In the genomic region with DNA sequence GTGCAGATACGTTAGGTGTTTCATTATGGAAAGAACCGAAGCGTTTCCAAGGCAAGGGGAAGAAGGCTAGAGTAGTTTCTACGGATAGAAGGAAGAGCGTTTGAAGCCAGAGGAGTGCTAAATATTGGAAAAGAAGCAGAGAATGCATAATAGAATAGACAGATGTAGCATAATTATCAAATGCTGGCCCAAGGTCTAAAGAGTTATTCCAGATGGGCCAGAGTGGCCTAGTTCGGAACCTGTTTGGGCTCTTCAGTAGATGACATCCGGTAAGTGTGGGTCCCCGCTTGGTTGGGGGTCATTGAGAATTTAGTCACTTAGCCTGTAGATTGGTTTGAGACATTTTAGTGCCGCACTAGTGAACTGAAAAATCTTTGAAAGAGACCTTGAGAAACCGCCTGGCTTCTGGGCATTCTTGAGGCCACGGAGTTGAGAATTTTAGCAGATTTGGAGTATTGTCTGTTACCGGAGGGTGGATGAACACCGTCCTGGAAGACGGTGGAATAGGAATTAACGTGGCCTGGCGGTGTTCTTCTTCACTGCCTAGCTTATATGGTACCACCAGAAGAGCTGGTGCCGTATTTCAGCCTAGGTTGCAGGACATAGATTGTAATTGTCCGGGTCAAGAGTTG, we compare ENCODE assay signal across 8 mouse cellular contexts. TPM values are rescaled to one million over a fixed set of nuclear protein-coding genes. Genes with fewer than 3 reads are reported as not detected.
A peak's percentile ranks its signal among the peaks of the same experiment; 100 is the strongest.
DNase-seq lines count a peak whose midpoint lies in the region; ATAC-seq and TF ChIP-seq lines count a peak whose summit lies in the region.

No protein-coding gene starts in this region.

- H3K9ac ChIP-seq in heart, embryonic 13.5 days: peak overlapping the region; percentile 98
- H3K9ac ChIP-seq in hindbrain, embryonic 11.5 days (ENCODE audit: low read depth, low read length): peak overlapping the region; percentile 98

- DNase-seq in heart, postnatal 14 days: no peak
- DNase-seq in A20 (ENCODE audit: low read depth, low spot score): peak; percentile 61
- peak; percentile 37 for DNase-seq in hindbrain, embryonic 11.5 days (ENCODE audit: low spot score)
- DNase-seq in urinary bladder, postnatal 14 days (ENCODE audit: low spot score): no peak
- DNase-seq in left cerebral cortex, postnatal 4 days: no peak

- H3K79me2 ChIP-seq in macrophage (ENCODE audit: inconsistent target): peaks cover 56% of the 10 kb centered on the region

- 3% methylated on average over 18 of the region's 18 CpGs for WGBS in heart, embryonic 13.5 days
- WGBS in hindbrain, embryonic 11.5 days: 4% methylated on average over 18 of the region's 18 CpGs
- 1% methylated on average over 18 of the region's 18 CpGs for WGBS in macrophage (ENCODE audit: missing documents)

- peak overlapping the region; percentile 94 for H3K27ac ChIP-seq in heart, embryonic 13.5 days (replicated peaks)
- H3K27ac ChIP-seq in bone marrow macrophage, adult 2 months (ENCODE audit: insufficient read depth, low read depth, low read length): peak overlapping the region; percentile 55
- peak overlapping the region; percentile 95 for H3K27ac ChIP-seq in hindbrain, embryonic 11.5 days (ENCODE audit: low read depth, low read length)
- peak overlapping the region; percentile 55 for H3K27ac ChIP-seq in macrophage

- H3K9me3 ChIP-seq in heart, embryonic 13.5 days: no peaks in the 10 kb centered on the region
- no peaks in the 10 kb centered on the region for H3K9me3 ChIP-seq in hindbrain, embryonic 11.5 days (ENCODE audit: control insufficient read depth, low read length)

- TF ChIP-seq CTCF in bone marrow macrophage, adult 2 months (IDR thresholded peaks at IDR 0.05; ENCODE audit: low read depth, low read length): no peak

- intact Hi-C loops in heart, postnatal 14 days (cut with DNase I): loop anchor here (5.0 kb wide), 1 partner anchor 101 kb away; no protein-coding TSS in a partner anchor
- intact Hi-C loops in left cerebral cortex, postnatal 4 days (cut with DNase I): loop anchor here (5.0 kb wide), 1 partner anchor 361 kb away; no protein-coding TSS in a partner anchor

- no peaks in the 10 kb centered on the region for H3K27me3 ChIP-seq in heart, embryonic 13.5 days (replicated peaks)
- no peaks in the 10 kb centered on the region for H3K27me3 ChIP-seq in hindbrain, embryonic 11.5 days (ENCODE audit: control insufficient read depth, insufficient read depth, low read length)

- peaks cover 2% of the 10 kb centered on the region; the same call in 1 of the 2 replicates for H3K36me3 ChIP-seq in heart, embryonic 13.5 days
- H3K36me3 ChIP-seq in hindbrain, embryonic 11.5 days (ENCODE audit: control insufficient read depth, insufficient read depth, low read length): no peaks in the 10 kb centered on the region
- no peaks in the 10 kb centered on the region for H3K36me3 ChIP-seq in macrophage (ENCODE audit: inconsistent target)

- TF ChIP-seq POLR2A in bone marrow macrophage, adult 2 months (IDR thresholded peaks at IDR 0.05; ENCODE audit: borderline replicate concordance, low read depth, low read length): no peak

- peak overlapping the region; percentile 96 for H3K4me2 ChIP-seq in heart, embryonic 13.5 days
- H3K4me2 ChIP-seq in hindbrain, embryonic 11.5 days (replicated peaks; ENCODE audit: low read depth, low read length): peak overlapping the region; percentile 69

- ATAC-seq in heart, embryonic 13.5 days (ENCODE audit: extremely low read depth, insufficient number of reproducible peaks, low FRiP score, low TSS enrichment): no peak
- ATAC-seq in hindbrain, embryonic 11.5 days (ENCODE audit: low FRiP score): no peak

- H3K4me1 ChIP-seq in heart, embryonic 13.5 days: peaks cover 40% of the 10 kb centered on the region
- H3K4me1 ChIP-seq in bone marrow macrophage, adult 2 months (ENCODE audit: control insufficient read depth, insufficient read depth, low read length): peaks cover 15% of the 10 kb centered on the region
- no peaks in the 10 kb centered on the region; the same call in 1 of the 2 replicates for H3K4me1 ChIP-seq in hindbrain, embryonic 11.5 days (replicated peaks; ENCODE audit: control insufficient read depth, insufficient read depth, low read length)

- H3K4me3 ChIP-seq in heart, embryonic 13.5 days: peak overlapping the region; percentile 87
- H3K4me3 ChIP-seq in bone marrow macrophage, adult 2 months (ENCODE audit: insufficient read depth, low read length): peak overlapping the region; percentile 88
- H3K4me3 ChIP-seq in hindbrain, embryonic 11.5 days (ENCODE audit: low read depth, low read length): peak overlapping the region; percentile 97
- H3K4me3 ChIP-seq in macrophage (ENCODE audit: inconsistent target): peak overlapping the region; percentile 81

RNA-seq across cellular contexts. Expression of gene Zfp148, which starts 1.1 kb away (rescaled TPM):
- polyA plus RNA-seq in heart, embryonic 13.5 days (2015; fragmentation: Nextera tagmentation; extraction: Ambion mirVana): 36.6 and 36.9 TPM in 2 replicates
- total RNA-seq in heart, postnatal 14 days (2021): 10 to 100 TPM; 46.5 to 48.6 TPM
- polyA plus RNA-seq in bone marrow macrophage, adult 2 months (2012; ENCODE audit: insufficient read depth, insufficient read length, missing spikeins): 31.9 and 34.3 TPM in 2 replicates
- polyA plus RNA-seq in hindbrain, embryonic 11.5 days (2014; fragmentation: Nextera tagmentation; extraction: Ambion mirVana): 48.8 and 48.9 TPM in 2 replicates
- total RNA-seq in macrophage (2018; cell fraction: chromatin; rRNA removed): 10 to 100 TPM; 23.7 to 77.7 (median 55.7) TPM
- 10 to 100 TPM; 14.9 to 37.5 (median 29.4) TPM for total RNA-seq in macrophage (2018; cell fraction: cytosol; rRNA removed)
- total RNA-seq in macrophage (2018; cell fraction: nucleus; rRNA removed): 10 to 100 TPM; 22.1 to 63.4 (median 42.8) TPM
- polyA plus RNA-seq in macrophage (2018): 17.6 to 18.8 TPM (median 17.6 TPM) in 3 replicates
- total RNA-seq in left cerebral cortex, postnatal 4 days (2021): 10 to 100 TPM; 91.9 to 99.8 TPM

Comparison
In these comparisons a context has a peak if more than half of its experiments do, and no peak if none do; other contexts are left out.
1. DNase-seq: peak in A20 (single experiment) and hindbrain, embryonic 11.5 days (single experiment); none in heart, postnatal 14 days (0 of 2), urinary bladder, postnatal 14 days (single experiment) and left cerebral cortex, postnatal 4 days (single experiment).
2. Peak in every context shown above with its lines, with median percentiles within 50 percentile points of each other: H3K27ac ChIP-seq and H3K4me3 ChIP-seq.